Mouse (Mus musculus): ENCODE data around the gene Zfp57.

- TF ChIP-seq CTCF (IDR thresholded peaks at IDR 0.05; ENCODE audit: low read depth, low read length) (no peak), POLR2A (IDR thresholded peaks at IDR 0.05; ENCODE audit: insufficient read depth, low read length) (no peak), EP300 (IDR thresholded peaks at IDR 0.05; ENCODE audit: insufficient read depth, low read depth, low read length) (no peak)
Measured at GRCm38 (mm10) chr17:36970316-36970890, 30.6 kb upstream of the Zfp57 start.

Measured in ES-Bruce4 (cell line).